Mouse (Mus musculus) CH12.LX (cell line): ENCODE measurements around the gene Tmprss4. TPM values are rescaled to one million over a fixed set of nuclear protein-coding genes. Genes with fewer than 3 reads are reported as not detected.

ENCODE experiments used
- DNase-seq: peaks from one replicate; pipeline ENCODE4 v3.0.0-alpha.2; 2013; ENCODE audit errors: extremely low read depth
- H3K27ac ChIP-seq: 2 replicates; pipeline ENCODE4 v1.5.1; 2012; ENCODE audit warnings: low read depth, mild to moderate bottlenecking, control low read depth, moderate library complexity; ENCODE audit not compliant: insufficient read depth
- H3K27me3 ChIP-seq: replicated peaks from 2 replicates; pipeline ENCODE3; 2012; ENCODE audit warnings: inconsistent platforms
- H3K36me3 ChIP-seq, 2 experiments: replicated peaks in 1 of 2; 2 replicates each; pipeline versions ENCODE3 to v1.6.1; 2012; ENCODE audit warnings: inconsistent platforms in 1 of 2, low read length in 1 of 2, mild to moderate bottlenecking in 1 of 2, mixed read lengths in 1 of 2, moderate library complexity in 1 of 2; ENCODE audit not compliant: control insufficient read depth in 1 of 2, insufficient read depth in 1 of 2
- H3K4me1 ChIP-seq, 2 experiments: 2 replicates each; pipeline ENCODE4 v1.6.1; 2012; ENCODE audit warnings: inconsistent platforms in 1 of 2, moderate library complexity in 1 of 2; ENCODE audit not compliant: insufficient read depth in 2 of 2, control insufficient read depth in 1 of 2
- H3K4me2 ChIP-seq: 2 replicates; pipeline ENCODE4 v1.6.1; 2012; ENCODE audit warnings: low read depth, mild to moderate bottlenecking, control low read depth; ENCODE audit not compliant: poor library complexity, insufficient read depth, severe bottlenecking
- H3K4me3 ChIP-seq, 3 experiments: fragments of 150-350 bp in 1 of 3; sonication (generic) in 1 of 3; replicated peaks in 1 of 3; 2 replicates each; pipeline versions ENCODE3 to v1.5.1; 2011 to 2012; ENCODE audit warnings: low read depth in 2 of 3, low read length in 2 of 3, mild to moderate bottlenecking in 2 of 3, moderate library complexity in 2 of 3, control low read depth in 1 of 3, improper control_type of control experiment in 1 of 3, inconsistent platforms in 1 of 3, mixed read lengths in 1 of 3; ENCODE audit not compliant: poor library complexity in 1 of 3
- H3K79me2 ChIP-seq: replicated peaks from 2 replicates; pipeline ENCODE4 v1.6.1; 2012; ENCODE audit warnings: mild to moderate bottlenecking, moderate library complexity; ENCODE audit not compliant: control insufficient read depth, poor library complexity, insufficient read depth, severe bottlenecking; ENCODE audit errors: extremely low read depth
- H3K9ac ChIP-seq: 2 replicates; pipeline ENCODE4 v1.6.1; 2012; ENCODE audit warnings: low read depth, mild to moderate bottlenecking, control low read depth, moderate library complexity; ENCODE audit not compliant: insufficient read depth
- H3K9me3 ChIP-seq: replicated peaks from 2 replicates; pipeline ENCODE3; 2012; ENCODE audit warnings: low read length, inconsistent platforms, mixed read lengths
- CTCF ChIP-seq, 2 experiments: IDR thresholded peaks in 1 of 2; conservative IDR thresholded peaks in 1 of 2; 2 replicates each; pipeline ENCODE4 v1.5.1; 2011 to 2012; ENCODE audit warnings: low read depth in 2 of 2, low read length in 2 of 2, improper control_type of control experiment in 1 of 2, inconsistent platforms in 1 of 2, mild to moderate bottlenecking in 1 of 2, moderate library complexity in 1 of 2
- ELF1 ChIP-seq: IDR thresholded peaks from 2 replicates; pipeline ENCODE4 v1.6.1; 2014; ENCODE audit warnings: low read depth, mild to moderate bottlenecking, inconsistent platforms, low read length, improper control_type of control experiment
- EP300 ChIP-seq: IDR thresholded peaks from 2 replicates; pipeline ENCODE4 v1.6.1; 2011; ENCODE audit warnings: low read length, improper control_type of control experiment
- ETS1 ChIP-seq: conservative IDR thresholded peaks from 2 replicates; pipeline ENCODE4 v1.6.1; 2012; ENCODE audit warnings: low read depth, mild to moderate bottlenecking, inconsistent platforms, low read length, improper control_type of control experiment, moderate library complexity
- IRF4 ChIP-seq: IDR thresholded peaks from 2 replicates; pipeline ENCODE4 v1.6.1; 2014; ENCODE audit warnings: low read depth, mild to moderate bottlenecking, inconsistent platforms, low read length, improper control_type of control experiment
- MAX ChIP-seq: IDR thresholded peaks from 2 replicates; pipeline ENCODE4 v1.6.1; 2011; ENCODE audit warnings: low read length, improper control_type of control experiment
- MAZ ChIP-seq: IDR thresholded peaks from 2 replicates; pipeline ENCODE4 v1.6.1; 2012; ENCODE audit warnings: low read depth, mild to moderate bottlenecking, inconsistent platforms, low read length, improper control_type of control experiment, moderate library complexity
- MEF2A ChIP-seq: IDR thresholded peaks from 2 replicates; pipeline ENCODE4 v1.6.1; 2014; ENCODE audit warnings: low read depth, mild to moderate bottlenecking, inconsistent platforms, low read length, improper control_type of control experiment, borderline replicate concordance
- NELFE ChIP-seq: IDR thresholded peaks from 2 replicates; pipeline ENCODE4 v1.6.1; 2011; ENCODE audit warnings: low read depth, low read length, improper control_type of control experiment
- POLR2A ChIP-seq: IDR thresholded peaks from 2 replicates; pipeline ENCODE4 v1.6.1; 2011; ENCODE audit warnings: low read depth, mild to moderate bottlenecking, improper control_type of control experiment, low read length
- POLR2AphosphoS2 ChIP-seq: IDR thresholded peaks from 2 replicates; pipeline ENCODE4 v1.6.1; 2011; ENCODE audit warnings: low read depth, low read length, improper control_type of control experiment
- TBP ChIP-seq: conservative IDR thresholded peaks from 2 replicates; pipeline ENCODE4 v1.6.1; 2011; ENCODE audit warnings: low read depth, low read length, improper control_type of control experiment
- UBTF ChIP-seq: IDR thresholded peaks from 2 replicates; pipeline ENCODE4 v1.6.1; 2012; ENCODE audit warnings: low read depth, mild to moderate bottlenecking, inconsistent platforms, low read length, improper control_type of control experiment, moderate library complexity
- dilution Hi-C: fragments of 300-500 bp; cut with MboI; formaldehyde crosslinking; loops from 2 replicates; pipeline ENCODE4 v1.14.3; 2020; ENCODE audit warnings: low sequenced_read_pairs; ENCODE audit not compliant: extremely low pct_unique_long_range_greater_than_20kb, extremely low pct_ligation_motif_present
- in situ Hi-C: fragments of 300-500 bp; cut with MboI; formaldehyde crosslinking; loops from 3 replicates; pipeline ENCODE4 v1.14.3; 2019; ENCODE audit warnings: low sequenced_read_pairs, low pct_ligation_motif_present, low pct_unique_long_range_greater_than_20kb, mixed read lengths
- polyA plus RNA-seq: library from polyadenylated mRNA; unstranded; fragments of >175 nt; gene quantifications from 2 replicates; pipeline ENCODE4 v1.2.1, GENCODE M21; 2012; ENCODE audit warnings: low read depth; ENCODE audit not compliant: insufficient read length
- total RNA-seq, 2 experiments: library from RNA; depleted of rRNA; stranded (reverse); fragments of 300-350 nt in 1 of 2; fragments of >200 nt in 1 of 2; gene quantifications; 2 replicates each; pipeline ENCODE4 v1.2.3; 2012 to 2014

Tmprss4 gene
- total and polyA plus RNA-seq, 3 experiments = not detected

DNA sequence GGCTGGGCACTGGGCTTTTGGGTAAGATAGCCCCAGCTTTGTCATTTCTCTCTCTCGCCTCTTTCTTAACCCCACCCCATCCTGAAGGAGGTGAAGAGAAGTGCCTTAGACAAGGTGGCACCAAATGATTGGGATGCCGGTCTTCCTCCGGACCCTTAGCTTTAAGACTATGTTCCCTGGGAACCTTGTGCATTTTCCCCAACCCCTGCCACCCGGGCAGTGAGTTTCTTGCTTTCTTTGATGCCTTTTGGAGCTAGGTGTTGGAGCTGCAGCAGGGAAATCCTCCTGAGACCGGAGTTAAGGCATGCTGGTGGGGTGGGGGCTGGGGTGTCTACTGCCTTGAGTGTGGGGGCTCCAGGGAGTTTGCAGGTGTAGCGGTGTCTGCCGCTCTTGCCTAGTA, 64.8 kb downstream of the Tmprss4 start:
- dilution Hi-C loops (no loop called here), in situ Hi-C loops (no loop called here)
- peak overlapping the region; percentile 87 for H3K4me2 ChIP-seq
- peak overlapping the region in 1 of 3 experiments; percentile 59 for H3K4me3 ChIP-seq
- no peak overlapping the region for H3K9ac ChIP-seq
- DNase-seq = no peak
- no peak for TF ChIP-seq ELF1
- no peak for TF ChIP-seq CTCF (conservative IDR thresholded peaks at IDR 0.05 in 1 of 2, IDR thresholded peaks at IDR 0.05 in 1 of 2; ENCODE audit: low read depth in 2 of 2, low read length in 2 of 2)
- no peak for TF ChIP-seq ETS1
- TF ChIP-seq POLR2AphosphoS2 = no peak
- TF ChIP-seq IRF4 = no peak
- TF ChIP-seq MEF2A = no peak
- TF ChIP-seq POLR2A = no peak
- no peak for TF ChIP-seq TBP
- TF ChIP-seq EP300 = no peak
- peaks cover 97% of the 10 kb centered on the region for H3K27me3 ChIP-seq
- H3K4me1 ChIP-seq = peaks cover 0 to 11% of the 10 kb centered on the region in 2 experiments; a peak in 2 of 4 replicates
- no peaks in the 10 kb centered on the region for H3K36me3 ChIP-seq
- H3K9me3 ChIP-seq = no peaks in the 10 kb centered on the region
- H3K27ac ChIP-seq = no peak overlapping the region
- H3K79me2 ChIP-seq = no peaks in the 10 kb centered on the region

DNA sequence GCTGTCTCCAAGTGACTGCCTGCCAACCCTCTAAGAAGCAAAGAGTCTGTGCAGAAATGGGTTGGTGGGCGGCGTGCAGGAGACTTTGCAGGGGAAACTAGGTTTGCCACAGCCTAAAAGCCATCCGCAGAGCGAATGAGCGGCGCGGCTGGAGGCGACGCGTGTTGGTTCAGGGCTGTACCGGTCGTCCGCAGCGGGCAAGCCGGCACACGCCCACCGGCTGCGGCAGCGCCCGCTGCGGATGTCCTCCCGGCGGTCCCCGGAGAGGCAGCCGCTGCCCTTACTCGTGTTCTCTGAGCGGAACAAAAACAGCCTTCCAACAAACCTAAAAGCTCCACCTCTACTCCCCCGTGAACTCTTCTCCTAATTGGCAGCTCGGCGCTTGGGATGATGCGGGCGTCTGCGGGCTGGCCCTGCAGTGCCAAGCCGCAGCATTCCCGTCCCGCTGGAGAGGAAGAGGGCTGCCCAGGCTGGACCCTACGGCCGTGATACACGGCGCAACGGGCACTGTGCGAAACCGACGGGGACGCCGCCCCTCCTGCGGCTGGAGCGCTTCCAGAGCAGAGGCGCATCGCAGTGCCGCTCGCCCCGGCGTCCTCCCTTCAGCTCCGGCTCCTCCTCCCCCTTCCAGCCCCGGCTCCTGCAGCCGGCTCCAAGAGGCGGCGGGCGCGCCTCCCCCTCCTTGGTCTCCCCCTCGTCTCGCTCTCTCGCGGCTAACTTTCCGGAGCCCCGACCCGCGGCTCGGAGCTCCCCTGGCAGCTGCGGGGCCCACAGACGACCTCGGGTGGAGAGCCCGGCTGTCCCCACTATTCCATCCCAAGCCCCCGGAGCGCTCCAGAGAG, 65.5 kb downstream of the Tmprss4 start, which contains the start of gene Scn4b:
Gene Scn4b, plus strand, starts transcription at position 205 of the 842 bp plus-strand sequence.
- H3K4me2 ChIP-seq = peak within 1 kb of the TSS; percentile 87
- H3K4me3 ChIP-seq = peak within 1 kb of the TSS in 2 of 3 experiments; percentile 12 to 59
- H3K9ac ChIP-seq = 0 out of 2 replicates have a peak within 1 kb of the TSS, but pooled peaks have one; percentile 9
- H3K27me3 ChIP-seq = peaks cover 96% of the 10 kb centered on the region
- H3K79me2 ChIP-seq = no peaks in the 10 kb centered on the region
- in situ Hi-C loops = no loop called here
- DNase-seq = peak; percentile 11
- H3K4me1 ChIP-seq = peaks cover 0 to 11% of the 10 kb centered on the region in 2 experiments; a peak in 2 of 4 replicates
- H3K36me3 ChIP-seq = no peaks in the 10 kb centered on the region
- dilution Hi-C loops = no loop called here
- H3K9me3 ChIP-seq = no peaks in the 10 kb centered on the region
- H3K27ac ChIP-seq = no peak within 1 kb of the TSS
- peak; percentile 91 for TF ChIP-seq UBTF
- no peak for TF ChIP-seq CTCF (conservative IDR thresholded peaks at IDR 0.05 in 1 of 2, IDR thresholded peaks at IDR 0.05 in 1 of 2; ENCODE audit: low read depth in 2 of 2, low read length in 2 of 2)
- TF ChIP-seq NELFE = no peak
- TF ChIP-seq MAX = no peak
- TF ChIP-seq MAZ = no peak
